Mouse (Mus musculus) frontal cortex, postnatal 36 days (tissue): Measurements from ENCODE around the gene Dpy19l2.
"Not testable (repeated sequence)": the region's sequence is repeated elsewhere in the genome, so short reads cannot be mapped to it uniquely, and the experiment has no call there.

Experiments
- DNase-seq, 2 experiments: peaks; one replicate each; pipeline ENCODE4 v3.0.0; 2022; ENCODE audit warnings: low spot score in 2 of 2

Gene Dpy19l2

GRCm38 (mm10) chr9:24695700-24696404, at the start of gene Dpy19l2:
Dpy19l2 (minus strand) TSS chr9:24696293.
- peak; percentile 20 to 30 for DNase-seq

- DNase-seq: no peak
Measured at GRCm38 (mm10) chr9:24744958-24745357, 48.9 kb upstream of the Dpy19l2 start.

GRCm38 (mm10) chr9:24701246-24701645, 5.2 kb upstream of the Dpy19l2 start:
- DNase-seq: no peak

GRCm38 (mm10) chr9:24696405-24696778, 299 bp upstream of the Dpy19l2 start:
- DNase-seq: no peak

- DNase-seq: not testable (repeated sequence)
Measured at GRCm38 (mm10) chr9:24637341-24637740, 58.8 kb downstream of the Dpy19l2 start.

GRCm38 (mm10) chr9:24624896-24625295, 71.2 kb downstream of the Dpy19l2 start, which contains the start of gene Cypt4:
Cypt4 (plus strand) TSS chr9:24625196.
- DNase-seq: no peak

- no peak for DNase-seq
Measured at GRCm38 (mm10) chr9:24538159-24538558, 157.9 kb downstream of the Dpy19l2 start.

GRCm38 (mm10) chr9:24516575-24517139, 179.4 kb downstream of the Dpy19l2 start:
- peak; percentile 69 to 91 for DNase-seq

- DNase-seq: no peak
Measured at GRCm38 (mm10) chr9:24514078-24514469, 182.0 kb downstream of the Dpy19l2 start.

GRCm38 (mm10) chr9:24513290-24514077, 182.6 kb downstream of the Dpy19l2 start:
- no peak for DNase-seq

- DNase-seq: peak in 1 of 2 experiments; percentile 0
Measured at GRCm38 (mm10) chr9:24512121-24512539, 184.0 kb downstream of the Dpy19l2 start.

- DNase-seq: no peak
Measured at GRCm38 (mm10) chr9:24511371-24512120, 184.5 kb downstream of the Dpy19l2 start.

- no peak for DNase-seq
Measured at GRCm38 (mm10) chr9:24508880-24509279, 187.2 kb downstream of the Dpy19l2 start.
